Mouse (Mus musculus): ENCODE data around the gene Zpbp2.
"Not testable (repeated sequence)": the region's sequence is repeated elsewhere in the genome, so short reads cannot be mapped to it uniquely, and the experiment has no call there.

Zpbp2 gene

GRCm38 (mm10) chr11:98587684-98588546, 37.0 kb downstream of the Zpbp2 start:
- ATAC-seq (ENCODE audit: insufficient number of reproducible peaks, low FRiP score, low TSS enrichment): no peak

- ATAC-seq (ENCODE audit: insufficient number of reproducible peaks, low FRiP score, low TSS enrichment): no peak
Observed at GRCm38 (mm10) chr11:98588833-98589281, 38.0 kb downstream of the Zpbp2 start.

GRCm38 (mm10) chr11:98589306-98589705, 38.4 kb downstream of the Zpbp2 start:
- no peak for ATAC-seq (ENCODE audit: insufficient number of reproducible peaks, low FRiP score, low TSS enrichment)

- no peak for ATAC-seq (ENCODE audit: insufficient number of reproducible peaks, low FRiP score, low TSS enrichment)
Observed at GRCm38 (mm10) chr11:98590548-98591445, 39.9 kb downstream of the Zpbp2 start.

- no peak for ATAC-seq (ENCODE audit: insufficient number of reproducible peaks, low FRiP score, low TSS enrichment)
Observed at GRCm38 (mm10) chr11:98595021-98595420, 44.1 kb downstream of the Zpbp2 start.

GRCm38 (mm10) chr11:98595473-98595872, 44.6 kb downstream of the Zpbp2 start:
- no peak for ATAC-seq (ENCODE audit: insufficient number of reproducible peaks, low FRiP score, low TSS enrichment)

- ATAC-seq (ENCODE audit: insufficient number of reproducible peaks, low FRiP score, low TSS enrichment): no peak
Observed at GRCm38 (mm10) chr11:98595955-98596354, 45.1 kb downstream of the Zpbp2 start.

- ATAC-seq (ENCODE audit: insufficient number of reproducible peaks, low FRiP score, low TSS enrichment): no peak
Observed at GRCm38 (mm10) chr11:98597363-98597762, 46.5 kb downstream of the Zpbp2 start.

GRCm38 (mm10) chr11:98597991-98598390, 47.1 kb downstream of the Zpbp2 start, which contains the start of gene Lrrc3c:
TSS of gene Lrrc3c (plus strand) at chr11:98598291.
- no peak for ATAC-seq (ENCODE audit: insufficient number of reproducible peaks, low FRiP score, low TSS enrichment)

- peak; percentile 56; the same call in 1 of the 2 replicates for ATAC-seq (ENCODE audit: insufficient number of reproducible peaks, low FRiP score, low TSS enrichment)
Observed at GRCm38 (mm10) chr11:98598851-98599290, 48.0 kb downstream of the Zpbp2 start.

- peak; percentile 15; the same call in 1 of the 2 replicates for ATAC-seq (ENCODE audit: insufficient number of reproducible peaks, low FRiP score, low TSS enrichment)
Observed at GRCm38 (mm10) chr11:98599291-98599690, 48.4 kb downstream of the Zpbp2 start.

GRCm38 (mm10) chr11:98602090-98602690, 51.3 kb downstream of the Zpbp2 start:
- ATAC-seq (ENCODE audit: insufficient number of reproducible peaks, low FRiP score, low TSS enrichment): no peak

GRCm38 (mm10) chr11:98603953-98604352, 53.1 kb downstream of the Zpbp2 start:
- ATAC-seq (ENCODE audit: insufficient number of reproducible peaks, low FRiP score, low TSS enrichment): no peak

GRCm38 (mm10) chr11:98604911-98605310, 54.0 kb downstream of the Zpbp2 start:
- not testable (repeated sequence) for ATAC-seq (ENCODE audit: insufficient number of reproducible peaks, low FRiP score, low TSS enrichment)

GRCm38 (mm10) chr11:98606763-98607162, 55.9 kb downstream of the Zpbp2 start:
- no peak for ATAC-seq (ENCODE audit: insufficient number of reproducible peaks, low FRiP score, low TSS enrichment)

All from cerebellum, adult (tissue).